Mouse (Mus musculus): Measurements from ENCODE around the gene Ahdc1.

DNA sequence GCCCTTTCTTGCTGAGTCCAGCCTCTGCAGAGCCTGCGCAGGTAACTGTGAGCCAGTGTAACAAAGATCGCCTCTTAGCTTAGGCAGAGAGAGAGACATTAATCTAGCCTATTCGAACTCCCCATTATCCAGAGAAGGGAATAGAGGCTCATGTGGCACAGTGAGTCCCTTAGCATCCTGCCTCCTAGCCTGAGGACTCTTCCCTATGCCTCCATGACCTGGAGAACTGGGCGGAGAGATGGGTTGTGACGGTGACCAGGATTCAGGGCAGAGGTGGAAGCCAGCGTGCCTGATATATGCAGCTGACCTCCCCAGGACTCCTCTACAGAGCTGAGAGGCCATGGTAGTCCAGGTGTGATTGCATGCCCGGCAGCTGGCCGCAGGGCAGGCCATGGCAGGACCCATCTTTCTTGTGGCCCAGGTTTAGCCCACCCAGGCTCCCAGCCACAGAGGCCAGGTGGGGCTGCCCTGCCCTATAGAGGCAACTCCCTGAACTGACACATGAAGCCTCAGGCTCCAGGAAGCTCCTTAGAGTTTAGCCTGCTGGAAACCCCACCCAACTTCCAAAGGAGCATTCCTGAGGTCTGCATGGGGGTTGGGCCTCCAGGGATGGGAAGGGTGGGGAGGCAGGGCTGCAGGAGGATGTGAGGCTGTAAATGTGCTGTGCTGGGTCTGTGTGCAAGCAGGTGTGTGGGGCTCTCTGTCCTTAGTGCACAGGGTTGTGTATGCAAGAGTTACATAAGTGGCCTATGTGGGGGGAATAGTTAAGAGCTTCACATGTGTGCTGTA lies 44.3 kb downstream of the Ahdc1 start:
- no peak for TF ChIP-seq CTCF (IDR thresholded peaks at IDR 0.05; ENCODE audit: low read depth)
- no peak for TF ChIP-seq EP300 (optimal IDR thresholded peaks at IDR 0.05)

Data from stomach, postnatal 0 days (tissue).